Mouse (Mus musculus): Measurements from ENCODE around the gene Casq2.

GRCm38 (mm10) chr3:102123654-102124053 lies 37.4 kb downstream of the Casq2 start:
- TF ChIP-seq CTCF (IDR thresholded peaks at IDR 0.05; ENCODE audit: low read depth, low read length) (no peak), POLR2A (IDR thresholded peaks at IDR 0.05; ENCODE audit: borderline replicate concordance, low read depth, low read length) (no peak)

Measured in bone marrow macrophage, adult 2 months (primary cell).